Mouse (Mus musculus): ENCODE results near the gene Kars. TPM values are rescaled to one million over a fixed set of nuclear protein-coding genes. Genes with fewer than 3 reads are reported as not detected.

The Kars gene
- 172 and 175 TPM in 2 replicates for polyA plus RNA-seq (2015; fragmentation: Nextera tagmentation; extraction: Ambion mirVana)

- Histone ChIP-seq H3K27me3 (no peaks in the 10 kb centered on the region), H3K27ac (replicated peaks) (peak within 1 kb of the TSS; percentile 84), H3K4me1 (peaks cover 23% of the 10 kb centered on the region), H3K9me3 (replicated peaks) (no peaks in the 10 kb centered on the region), H3K4me2 (replicated peaks) (peak within 1 kb of the TSS; percentile 91), H3K4me3 (replicated peaks) (peak within 1 kb of the TSS; percentile 95), H3K36me3 (peaks cover 9% of the 10 kb centered on the region; the same call in 1 of the 2 replicates), H3K9ac (peak within 1 kb of the TSS; percentile 82)
- under 1% methylated on average over 61 of the region's 61 CpGs for WGBS
- ATAC-seq (ENCODE audit: insufficient number of reproducible peaks, low FRiP score, low TSS enrichment, low read depth), result peak; percentile 92
Measured at GRCm38 (mm10) chr8:112010997-112011815, at the start of gene Kars, which contains the start of gene Terf2ip. TSS of gene Kars (minus strand) at chr8:112011323. TSS of gene Terf2ip (plus strand) at chr8:112011398.

GRCm38 (mm10) chr8:112054456-112054855 lies 43.3 kb upstream of the Kars start:
- Histone ChIP-seq H3K27me3 (no peaks in the 10 kb centered on the region), H3K4me2 (replicated peaks) (no peak overlapping the region), H3K4me1 (no peaks in the 10 kb centered on the region), H3K9me3 (replicated peaks) (no peaks in the 10 kb centered on the region), H3K9ac (no peak overlapping the region), H3K27ac (replicated peaks) (no peak overlapping the region), H3K36me3 (no peaks in the 10 kb centered on the region), H3K4me3 (replicated peaks) (no peak overlapping the region)
- ATAC-seq (ENCODE audit: insufficient number of reproducible peaks, low FRiP score, low TSS enrichment, low read depth), result no peak

GRCm38 (mm10) chr8:112051537-112051936 lies 40.4 kb upstream of the Kars start:
- 76% methylated on average over 9 of the region's 9 CpGs for WGBS
- no peaks in the 10 kb centered on the region for H3K36me3 ChIP-seq
- no peaks in the 10 kb centered on the region for H3K4me1 ChIP-seq
- no peak overlapping the region for H3K4me2 ChIP-seq (replicated peaks)
- H3K27me3 ChIP-seq, result no peaks in the 10 kb centered on the region
- H3K9me3 ChIP-seq (replicated peaks), result no peaks in the 10 kb centered on the region
- H3K4me3 ChIP-seq (replicated peaks), result no peak overlapping the region
- ATAC-seq (ENCODE audit: insufficient number of reproducible peaks, low FRiP score, low TSS enrichment, low read depth), result no peak
- H3K9ac ChIP-seq, result no peak overlapping the region
- H3K27ac ChIP-seq (replicated peaks), result no peak overlapping the region

- Histone ChIP-seq H3K27ac (replicated peaks) (no peak overlapping the region), H3K4me2 (replicated peaks) (no peak overlapping the region), H3K36me3 (no peaks in the 10 kb centered on the region), H3K4me3 (replicated peaks) (no peak overlapping the region), H3K9me3 (replicated peaks) (no peaks in the 10 kb centered on the region), H3K9ac (no peak overlapping the region), H3K27me3 (no peaks in the 10 kb centered on the region), H3K4me1 (no peaks in the 10 kb centered on the region)
- 80% methylated on average over 6 of the region's 6 CpGs for whole genome bisulfite sequencing
- no peak for ATAC-seq (ENCODE audit: insufficient number of reproducible peaks, low FRiP score, low TSS enrichment, low read depth)
Measured at GRCm38 (mm10) chr8:112049984-112050383, 38.9 kb upstream of the Kars start.

GRCm38 (mm10) chr8:112048293-112048692 lies 37.2 kb upstream of the Kars start:
- H3K27me3 ChIP-seq, result no peaks in the 10 kb centered on the region
- no peaks in the 10 kb centered on the region for H3K9me3 ChIP-seq (replicated peaks)
- H3K27ac ChIP-seq (replicated peaks), result no peak overlapping the region
- 81% methylated on average over 6 of the region's 6 CpGs for WGBS
- ATAC-seq (ENCODE audit: insufficient number of reproducible peaks, low FRiP score, low TSS enrichment, low read depth), result no peak
- H3K9ac ChIP-seq, result no peak overlapping the region
- H3K4me2 ChIP-seq (replicated peaks), result no peak overlapping the region
- no peaks in the 10 kb centered on the region for H3K36me3 ChIP-seq
- no peak overlapping the region for H3K4me3 ChIP-seq (replicated peaks)
- H3K4me1 ChIP-seq, result no peaks in the 10 kb centered on the region

GRCm38 (mm10) chr8:112045896-112046295 lies 34.8 kb upstream of the Kars start:
- Histone ChIP-seq H3K36me3 (no peaks in the 10 kb centered on the region), H3K9me3 (replicated peaks) (no peaks in the 10 kb centered on the region), H3K27me3 (no peaks in the 10 kb centered on the region), H3K4me3 (replicated peaks) (no peak overlapping the region), H3K27ac (replicated peaks) (no peak overlapping the region), H3K4me1 (no peaks in the 10 kb centered on the region), H3K9ac (no peak overlapping the region), H3K4me2 (replicated peaks) (no peak overlapping the region)
- ATAC-seq (ENCODE audit: insufficient number of reproducible peaks, low FRiP score, low TSS enrichment, low read depth), result peak; percentile 75
- 4% methylated on average over 7 of the region's 7 CpGs for WGBS

GRCm38 (mm10) chr8:112045182-112045581 lies 34.1 kb upstream of the Kars start:
- 78% methylated on average over 5 of the region's 5 CpGs for WGBS
- no peaks in the 10 kb centered on the region for H3K4me1 ChIP-seq

GRCm38 (mm10) chr8:112037521-112037920 lies 26.4 kb upstream of the Kars start:
- Histone ChIP-seq H3K36me3 (no peaks in the 10 kb centered on the region), H3K4me1 (no peaks in the 10 kb centered on the region), H3K27ac (replicated peaks) (no peak overlapping the region), H3K4me2 (replicated peaks) (no peak overlapping the region), H3K9ac (no peak overlapping the region), H3K4me3 (replicated peaks) (no peak overlapping the region), H3K9me3 (replicated peaks) (no peaks in the 10 kb centered on the region), H3K27me3 (no peaks in the 10 kb centered on the region)
- 79% methylated on average over 18 of the region's 18 CpGs for WGBS
- no peak for ATAC-seq (ENCODE audit: insufficient number of reproducible peaks, low FRiP score, low TSS enrichment, low read depth)

More at GRCm38 (mm10) chr8:112045182-112045581, 34.1 kb upstream of the Kars start:
- Histone ChIP-seq H3K9me3 (replicated peaks) (no peaks in the 10 kb centered on the region), H3K4me2 (replicated peaks) (no peak overlapping the region), H3K36me3 (no peaks in the 10 kb centered on the region), H3K9ac (no peak overlapping the region), H3K27ac (replicated peaks) (no peak overlapping the region), H3K4me3 (replicated peaks) (no peak overlapping the region), H3K27me3 (no peaks in the 10 kb centered on the region)
- ATAC-seq (ENCODE audit: insufficient number of reproducible peaks, low FRiP score, low TSS enrichment, low read depth), result no peak

- H3K9me3 ChIP-seq (replicated peaks), result no peaks in the 10 kb centered on the region
- no peak for ATAC-seq (ENCODE audit: insufficient number of reproducible peaks, low FRiP score, low TSS enrichment, low read depth)
- H3K4me1 ChIP-seq, result no peaks in the 10 kb centered on the region
- no peak overlapping the region for H3K4me3 ChIP-seq (replicated peaks)
- no peaks in the 10 kb centered on the region for H3K27me3 ChIP-seq
- no peak overlapping the region for H3K9ac ChIP-seq
- 7% methylated on average over 8 of the region's 8 CpGs for WGBS
- no peak overlapping the region for H3K4me2 ChIP-seq (replicated peaks)
- H3K36me3 ChIP-seq, result no peaks in the 10 kb centered on the region
- no peak overlapping the region for H3K27ac ChIP-seq (replicated peaks)
Measured at GRCm38 (mm10) chr8:112034603-112035002, 23.5 kb upstream of the Kars start.

GRCm38 (mm10) chr8:112033071-112033470 lies 21.9 kb upstream of the Kars start:
- no peak overlapping the region for H3K4me3 ChIP-seq (replicated peaks)
- H3K9ac ChIP-seq, result no peak overlapping the region
- H3K36me3 ChIP-seq, result no peaks in the 10 kb centered on the region
- no peak overlapping the region for H3K4me2 ChIP-seq (replicated peaks)
- no peaks in the 10 kb centered on the region for H3K27me3 ChIP-seq
- ATAC-seq (ENCODE audit: insufficient number of reproducible peaks, low FRiP score, low TSS enrichment, low read depth), result no peak
- H3K4me1 ChIP-seq, result no peaks in the 10 kb centered on the region
- no peaks in the 10 kb centered on the region for H3K9me3 ChIP-seq (replicated peaks)
- H3K27ac ChIP-seq (replicated peaks), result no peak overlapping the region
- WGBS, result 53% methylated on average over 7 of the region's 7 CpGs

GRCm38 (mm10) chr8:112030663-112031062 lies 19.5 kb upstream of the Kars start:
- H3K27me3 ChIP-seq, result no peaks in the 10 kb centered on the region
- no peak overlapping the region for H3K4me2 ChIP-seq (replicated peaks)
- no peaks in the 10 kb centered on the region for H3K36me3 ChIP-seq
- H3K9me3 ChIP-seq (replicated peaks), result no peaks in the 10 kb centered on the region
- no peak overlapping the region for H3K27ac ChIP-seq (replicated peaks)
- no peaks in the 10 kb centered on the region for H3K4me1 ChIP-seq
- no peak overlapping the region for H3K4me3 ChIP-seq (replicated peaks)
- 48% methylated on average over 6 of the region's 6 CpGs for WGBS
- H3K9ac ChIP-seq, result no peak overlapping the region
- no peak for ATAC-seq (ENCODE audit: insufficient number of reproducible peaks, low FRiP score, low TSS enrichment, low read depth)

- Histone ChIP-seq H3K9me3 (replicated peaks) (no peaks in the 10 kb centered on the region), H3K9ac (no peak overlapping the region), H3K27ac (replicated peaks) (no peak overlapping the region), H3K36me3 (no peaks in the 10 kb centered on the region), H3K4me3 (replicated peaks) (no peak overlapping the region), H3K4me1 (no peaks in the 10 kb centered on the region), H3K27me3 (no peaks in the 10 kb centered on the region), H3K4me2 (replicated peaks) (no peak overlapping the region)
- no peak for ATAC-seq (ENCODE audit: insufficient number of reproducible peaks, low FRiP score, low TSS enrichment, low read depth)
- WGBS, result 79% methylated on average over 7 of the region's 7 CpGs
Measured at GRCm38 (mm10) chr8:112029455-112029854, 18.3 kb upstream of the Kars start.
